In the genomic region with DNA sequence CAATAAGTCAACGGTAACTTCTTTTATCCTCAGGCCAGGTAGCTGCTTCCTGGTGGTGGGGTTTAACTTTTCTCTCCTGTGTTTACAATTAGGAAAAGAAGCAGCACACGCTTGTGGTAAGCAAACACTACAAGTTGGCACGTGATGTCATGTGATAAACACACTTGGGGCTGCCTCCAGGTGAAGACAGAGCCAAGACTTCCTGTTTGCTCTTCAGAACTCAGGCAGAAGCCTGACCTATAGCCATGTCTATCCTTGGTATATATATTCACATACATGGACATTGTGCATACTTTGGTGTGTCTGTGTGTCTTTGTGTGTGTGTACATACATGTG, we compare ENCODE assay signal across 8 mouse cellular contexts.
DNase-seq lines count a peak whose midpoint lies in the region; ATAC-seq and TF ChIP-seq lines count a peak whose summit lies in the region.
"Had no signal": no experiment of that assay in that cellular context is flagged by ENCODE, and none has a peak within 500 bp of the region (broad histone marks: within the 10 kb centered on the region; RNA-seq: fewer than 3 reads in every experiment).

No protein-coding gene starts in this region.

- no peak for TF ChIP-seq CTCF in liver, postnatal 0 days (IDR thresholded peaks at IDR 0.05; ENCODE audit: low read depth)

- H3K27ac ChIP-seq in heart, embryonic 15.5 days = peak overlapping the region; percentile 81
- no peak overlapping the region for H3K27ac ChIP-seq in liver, postnatal 0 days (ENCODE audit: low read depth)

- no peaks in the 10 kb centered on the region for H3K9me3 ChIP-seq in heart, embryonic 15.5 days (replicated peaks)
- no peaks in the 10 kb centered on the region for H3K9me3 ChIP-seq in liver, postnatal 0 days (ENCODE audit: low read length)

- DNase-seq in heart, adult 18-20 months = no peak
- DNase-seq in lung, postnatal 36 days = peak; percentile 20
- DNase-seq in lung, postnatal 4 days = no peak
- DNase-seq in thymus, postnatal 14 days = peak; percentile 47
- DNase-seq in liver, postnatal 0 days = no peak
- DNase-seq: kidney, postnatal 4 days had no signal

- ATAC-seq in heart, embryonic 15.5 days (replicated peaks; ENCODE audit: insufficient number of reproducible peaks, insufficient read depth, low FRiP score, low read depth) = no peak
- ATAC-seq in inflammation-experienced regulatory T-cells, adult 6 months = peak; percentile 49
- ATAC-seq in liver, postnatal 0 days = no peak

- H3K27me3 ChIP-seq in heart, embryonic 15.5 days = no peaks in the 10 kb centered on the region
- no peaks in the 10 kb centered on the region for H3K27me3 ChIP-seq in liver, postnatal 0 days (ENCODE audit: insufficient read depth, low read length)

- H3K4me1 ChIP-seq in heart, embryonic 15.5 days (replicated peaks) = peaks cover 46% of the 10 kb centered on the region
- H3K4me1 ChIP-seq in liver, postnatal 0 days (ENCODE audit: insufficient read depth) = peaks cover 19% of the 10 kb centered on the region

- H3K4me2 ChIP-seq in heart, embryonic 15.5 days = peak overlapping the region; percentile 11; the same call in 1 of the 2 replicates
- H3K4me2 ChIP-seq in liver, postnatal 0 days (ENCODE audit: low read depth, low read length) = no peak overlapping the region

- peak overlapping the region; percentile 4; the same call in 1 of the 2 replicates for H3K9ac ChIP-seq in heart, embryonic 15.5 days
- H3K9ac ChIP-seq in liver, postnatal 0 days (replicated peaks) = no peak overlapping the region

- no peak overlapping the region for H3K4me3 ChIP-seq in heart, embryonic 15.5 days
- no peak overlapping the region for H3K4me3 ChIP-seq in liver, postnatal 0 days (ENCODE audit: low read depth, low read length)

- WGBS in heart, embryonic 15.5 days = 34% methylated on average over 3 of the region's 3 CpGs
- WGBS in liver, postnatal 0 days (ENCODE audit: insufficient replicate concordance) = 43% methylated on average over 3 of the region's 3 CpGs

- no peaks in the 10 kb centered on the region for H3K36me3 ChIP-seq in heart, embryonic 15.5 days
- no peaks in the 10 kb centered on the region for H3K36me3 ChIP-seq in liver, postnatal 0 days (replicated peaks; ENCODE audit: insufficient read depth, low read length)

- TF ChIP-seq EP300 in liver, postnatal 0 days (IDR thresholded peaks at IDR 0.05; ENCODE audit: low read depth) = no peak

Comparison
In these comparisons a context has a peak if more than half of its experiments do, and no peak if none do; other contexts are left out.
1. DNase-seq: peak in lung, postnatal 36 days (single experiment) and thymus, postnatal 14 days (single experiment); none in heart, adult 18-20 months (0 of 2), lung, postnatal 4 days (0 of 2) and liver, postnatal 0 days (single experiment).